Mouse (Mus musculus): ENCODE data around the gene 4930524B15Rik.
"Not testable (repeated sequence)": the region's sequence is repeated elsewhere in the genome, so short reads cannot be mapped to it uniquely, and the experiment has no call there.

Gene 4930524B15Rik

DNA sequence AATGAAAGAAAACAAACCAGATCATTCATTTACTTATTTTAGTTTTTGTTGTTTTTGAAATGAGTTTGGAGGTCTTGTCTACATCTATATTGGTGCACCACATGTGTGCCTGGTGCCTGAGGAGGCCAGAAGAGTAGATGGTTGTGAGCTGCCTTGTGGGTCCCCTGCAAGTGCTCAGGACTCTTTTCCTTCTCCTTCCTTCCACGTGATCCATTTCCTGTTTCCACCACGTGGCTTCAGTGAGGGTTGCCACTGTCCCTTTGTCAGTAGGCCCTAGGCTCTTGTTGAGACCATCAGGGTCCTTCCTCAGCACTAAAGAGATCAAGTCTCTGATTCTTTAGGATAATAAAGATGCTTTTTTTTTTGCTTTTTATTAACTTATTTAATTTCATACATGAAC is 19.4 kb downstream of the 4930524B15Rik start:
- no peak for DNase-seq

DNA sequence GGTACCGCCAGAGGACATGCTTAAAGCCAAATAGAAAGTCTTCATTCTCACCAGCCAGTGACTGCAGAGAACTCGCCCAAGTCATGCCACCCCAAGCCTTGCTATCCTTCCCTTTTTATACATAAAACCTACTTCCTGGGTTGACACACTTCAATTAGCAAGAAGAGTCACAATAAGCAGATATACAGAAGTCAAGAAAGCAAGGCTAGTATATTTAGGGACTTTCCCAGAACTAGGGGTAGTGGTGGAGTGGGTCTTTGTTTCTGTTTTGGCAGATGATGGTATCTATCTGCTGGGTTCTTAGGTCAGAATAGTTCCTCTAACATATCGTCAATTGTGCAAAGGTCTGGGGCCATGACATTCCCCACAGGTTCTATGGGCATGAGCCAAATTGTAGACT is 27.1 kb downstream of the 4930524B15Rik start:
- no peak for DNase-seq

DNA sequence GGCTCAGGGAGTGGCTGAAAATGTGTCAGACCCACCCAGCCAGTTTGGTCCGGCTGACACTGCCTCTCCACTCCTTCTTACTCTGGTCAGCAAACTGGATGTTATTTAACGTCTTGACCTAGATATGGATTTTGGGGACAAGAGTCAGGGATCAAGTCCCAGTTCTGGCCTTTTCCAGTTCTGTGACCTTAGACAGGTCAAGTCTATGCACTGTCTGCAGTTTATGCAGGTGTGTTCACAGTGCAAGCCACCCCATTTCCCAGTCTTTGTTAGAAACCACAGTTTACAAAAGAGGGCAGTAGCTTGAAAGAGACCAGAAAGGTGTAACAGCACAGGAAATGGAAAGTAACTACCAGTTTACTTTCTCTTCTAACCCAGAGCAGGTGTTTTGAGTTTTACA is 34.3 kb downstream of the 4930524B15Rik start:
- no peak for DNase-seq

- peak; percentile 63 for DNase-seq
Observed at GRCm38 (mm10) chr11:32000281-32000680, 34.9 kb downstream of the 4930524B15Rik start, which contains the start of gene Nsg2. TSS of gene Nsg2 (plus strand) at chr11:32000463.

- no peak for DNase-seq
Observed at GRCm38 (mm10) chr11:32001181-32001910, 36.0 kb downstream of the 4930524B15Rik start.

DNA sequence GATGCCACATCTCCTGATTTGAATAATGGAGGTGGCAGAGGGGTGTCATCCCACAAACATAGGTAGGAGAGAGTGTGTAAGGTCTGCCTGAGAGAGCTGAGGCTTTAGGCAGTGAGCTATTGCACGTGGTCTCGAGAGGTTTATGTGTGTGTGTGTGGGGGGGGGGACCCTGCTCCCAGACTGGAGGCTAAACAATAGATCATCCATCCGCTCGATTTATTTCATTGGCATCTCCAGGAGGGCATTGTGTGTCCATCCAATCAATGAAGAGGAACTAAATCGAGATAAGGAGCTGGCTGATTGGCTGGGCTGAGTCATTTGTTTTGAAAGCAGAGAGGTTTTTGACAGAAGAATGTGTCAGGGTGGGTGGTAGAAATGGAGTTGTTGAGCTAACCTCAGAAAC is 37.3 kb downstream of the 4930524B15Rik start:
- DNase-seq = no peak

DNA sequence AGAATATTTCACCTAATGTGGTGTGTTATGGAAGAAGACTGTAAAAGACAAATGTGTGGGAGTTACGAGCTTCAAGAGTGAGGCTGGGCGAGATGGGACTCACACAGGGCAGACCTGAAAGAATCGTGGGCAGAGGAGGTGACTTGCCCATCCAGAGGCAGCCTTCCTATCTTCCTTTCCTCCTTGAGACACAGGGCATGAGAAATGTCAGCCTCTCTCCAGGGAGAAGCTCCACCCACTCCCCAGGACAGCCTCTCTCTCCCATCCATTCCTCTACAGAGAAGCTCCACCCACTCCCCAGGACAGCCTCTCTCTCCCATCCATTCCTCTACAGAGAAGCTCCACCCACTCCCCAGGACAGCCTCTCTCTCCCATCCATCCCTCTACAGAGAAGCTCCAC is 42.7 kb downstream of the 4930524B15Rik start:
- DNase-seq = not testable (repeated sequence)

GRCm38 (mm10) chr11:32008852-32009251 is 43.5 kb downstream of the 4930524B15Rik start:
- DNase-seq = no peak

DNA sequence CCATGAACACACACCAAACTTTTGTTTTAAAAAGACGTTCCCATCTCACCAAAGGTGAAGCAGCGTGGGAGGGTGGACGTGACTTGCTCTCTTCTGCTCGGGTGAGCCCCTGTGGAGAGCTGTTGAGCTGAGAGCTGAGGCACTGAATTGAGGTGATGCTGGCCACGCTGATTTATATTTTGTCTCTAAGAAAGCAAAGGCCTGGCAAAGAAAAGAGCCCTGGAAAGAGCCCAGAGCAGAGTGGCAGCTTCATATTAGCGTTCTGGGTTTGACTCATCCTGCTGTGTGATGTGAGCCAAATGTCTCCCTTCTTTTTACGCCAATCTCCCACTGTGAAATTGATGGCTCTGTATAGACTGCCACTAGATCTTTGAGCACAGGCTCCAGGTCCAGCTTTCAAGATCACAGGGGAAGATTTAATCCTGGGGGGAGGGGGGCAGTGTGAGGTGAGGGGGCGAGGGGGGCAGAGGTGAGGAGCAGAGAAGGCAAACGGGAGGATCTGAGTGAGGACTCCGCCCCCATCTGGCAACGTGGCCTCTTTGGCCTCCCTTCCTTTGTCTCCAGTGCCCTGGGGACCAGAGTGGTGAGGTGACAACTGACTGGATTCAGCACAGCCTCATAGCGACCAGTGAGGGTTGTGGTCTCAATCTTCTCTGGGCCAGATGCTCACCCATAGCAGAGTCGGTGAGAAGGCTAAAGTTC is 44.7 kb downstream of the 4930524B15Rik start:
- peak; percentile 27 for DNase-seq

- DNase-seq = no peak
Observed at GRCm38 (mm10) chr11:32010663-32010970, 45.2 kb downstream of the 4930524B15Rik start.

GRCm38 (mm10) chr11:32011867-32012603 is 46.6 kb downstream of the 4930524B15Rik start:
- peak; percentile 7 for DNase-seq

DNA sequence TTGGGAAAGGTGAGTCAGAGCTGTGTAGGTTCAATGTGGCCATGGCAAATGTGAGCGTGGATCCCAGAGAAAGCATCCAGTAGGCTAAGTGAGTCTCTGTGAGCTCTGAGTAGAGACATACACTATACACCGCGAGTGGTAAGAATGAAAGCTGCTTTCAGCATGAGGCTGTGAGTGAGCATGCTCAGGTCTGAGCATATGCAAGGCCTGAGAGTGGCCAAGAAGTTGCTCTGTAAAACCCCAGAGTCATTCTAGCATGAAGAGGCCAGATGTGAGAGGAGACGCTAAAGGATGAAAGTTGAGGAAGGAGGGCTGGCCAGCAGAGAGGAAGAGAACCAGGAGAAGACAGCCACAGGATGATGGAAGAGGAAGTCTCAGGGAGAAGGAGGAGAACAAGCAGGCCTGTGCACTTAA is 47.6 kb downstream of the 4930524B15Rik start:
- DNase-seq = no peak

DNA sequence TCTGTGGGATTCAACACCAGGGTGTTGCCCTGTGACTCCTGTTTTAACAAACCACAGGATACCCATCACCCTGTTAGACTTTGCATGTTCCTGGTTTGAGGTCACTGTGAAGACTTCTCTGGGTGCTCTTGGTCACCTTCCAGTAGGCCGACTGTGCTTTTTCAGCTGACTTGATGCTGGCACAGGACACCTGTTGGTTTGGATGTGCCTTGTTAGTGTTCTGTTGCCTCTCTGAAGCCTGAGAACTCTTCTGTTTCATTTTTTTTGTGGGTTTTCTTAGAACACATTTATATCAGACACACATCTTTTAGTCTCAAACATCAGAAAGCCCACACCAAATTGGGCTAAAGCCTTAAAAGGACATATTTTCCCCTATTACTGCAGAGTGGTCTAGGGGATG is 48.2 kb downstream of the 4930524B15Rik start:
- DNase-seq = no peak

DNA sequence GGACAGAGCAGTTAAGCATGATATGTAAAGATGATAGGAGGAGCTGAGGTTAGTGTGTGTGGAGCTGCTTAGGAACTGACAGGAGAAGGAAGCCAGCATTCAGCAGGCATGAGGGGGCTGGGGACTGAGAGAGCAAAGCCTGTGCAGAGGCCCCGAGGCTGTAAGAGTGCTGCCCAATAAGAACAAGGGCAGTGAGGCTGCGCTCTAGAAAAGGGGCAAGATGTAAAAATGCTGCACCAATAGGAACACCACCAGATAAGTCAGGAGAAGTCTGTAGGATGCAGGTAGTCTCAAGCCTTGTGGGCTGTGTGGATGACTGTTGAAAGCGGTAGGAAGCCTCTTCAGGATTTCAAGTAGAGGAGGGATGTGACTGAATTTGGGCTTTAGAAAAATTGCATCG is 52.8 kb downstream of the 4930524B15Rik start:
- no peak for DNase-seq

- no peak for DNase-seq
Observed at GRCm38 (mm10) chr11:32020031-32020965, 54.9 kb downstream of the 4930524B15Rik start.

DNA sequence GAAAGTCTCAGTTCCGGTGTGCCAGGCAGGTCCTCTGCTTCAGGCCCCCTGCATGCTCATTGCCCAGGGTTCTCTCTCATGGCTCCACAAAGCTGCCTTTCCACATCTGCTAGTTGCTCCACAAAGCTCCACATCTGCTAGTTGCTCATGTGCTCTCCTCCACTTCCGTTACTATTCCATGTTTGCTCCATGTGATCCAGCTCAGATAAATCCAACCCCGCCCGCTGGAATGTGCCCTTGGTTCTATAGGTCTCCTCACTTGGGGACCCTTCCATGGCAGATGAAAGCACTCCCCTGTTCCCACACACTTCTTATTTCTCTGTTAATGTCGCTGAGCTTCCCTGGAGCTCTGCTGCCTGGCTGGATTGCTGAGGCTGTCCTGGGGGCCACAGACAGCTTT is 61.2 kb downstream of the 4930524B15Rik start:
- DNase-seq = no peak

GRCm38 (mm10) chr11:32027474-32028342 is 62.3 kb downstream of the 4930524B15Rik start:
- no peak for DNase-seq

- no peak for DNase-seq
Observed at GRCm38 (mm10) chr11:32028605-32029004, 63.2 kb downstream of the 4930524B15Rik start.

All from lung, postnatal 14 days (tissue).